Mouse (Mus musculus) forebrain, postnatal 0 days (tissue): ENCODE measurements at regions not wholly inside any gene's neighbourhood (a gene's known extent, or its start where the extent isn't known, plus 50 kb on each side); places are given as distances from the start of the nearest gene placed in this dataset.

Experiments used
- ATAC-seq: fragments of 200-750 bp; cut with Nextera tagmentation; 2 replicates; pipeline ENCODE4 v1.8.0; 2017; ENCODE audit warnings: mild to moderate bottlenecking, moderate library complexity
- DNase-seq: peaks from one replicate; pipeline ENCODE4 v3.0.0-alpha.2; 2015
- H3K27ac ChIP-seq: fragments of 300-500 bp; sonication (generic); 2 replicates; pipeline ENCODE4 v1.5.1; 2014; ENCODE audit warnings: low read depth, mild to moderate bottlenecking, antibody characterized with exemption, low read length, moderate library complexity, mixed read lengths
- H3K27me3 ChIP-seq: fragments of 300-500 bp; sonication (generic); 2 replicates; pipeline ENCODE4 v1.6.1; 2014; ENCODE audit warnings: mild to moderate bottlenecking, low read length, mixed read lengths; ENCODE audit not compliant: insufficient read depth
- H3K36me3 ChIP-seq: fragments of 300-500 bp; sonication (generic); 2 replicates; pipeline ENCODE4 v1.6.1; 2014; ENCODE audit warnings: mild to moderate bottlenecking, moderate library complexity; ENCODE audit not compliant: insufficient read depth
- H3K4me1 ChIP-seq: fragments of 300-500 bp; sonication (generic); 2 replicates; pipeline ENCODE4 v1.6.1; 2014; ENCODE audit warnings: antibody characterized with exemption; ENCODE audit not compliant: insufficient read depth
- H3K4me2 ChIP-seq: fragments of 300-500 bp; sonication (generic); 2 replicates; pipeline ENCODE4 v1.6.1; 2014; ENCODE audit warnings: low read depth, mild to moderate bottlenecking, moderate library complexity
- H3K4me3 ChIP-seq: fragments of 300-500 bp; sonication (generic); 2 replicates; pipeline ENCODE4 v1.5.1; 2014; ENCODE audit warnings: low read depth, low read length, mixed read lengths
- H3K9ac ChIP-seq: fragments of 300-500 bp; sonication (generic); 2 replicates; pipeline ENCODE4 v1.6.1; 2014; ENCODE audit warnings: mild to moderate bottlenecking
- H3K9me3 ChIP-seq: fragments of 300-500 bp; sonication (generic); 2 replicates; pipeline ENCODE4 v1.6.1; 2016; ENCODE audit warnings: low read length
- CTCF ChIP-seq: sonication (generic); IDR thresholded peaks from 2 replicates; pipeline ENCODE4 v1.5.1; 2016; ENCODE audit warnings: antibody characterized with exemption, control low read depth, low read depth
- WGBS: fragments of 180-500 bp; shearing (Covaris S2); extraction: QIAGEN DNeasy Blood & Tissue Kit; methylation state at CpG from one replicate; pipeline ENCODE4 v1.1.7; 2014; 5-methylcytosine and 5-hydroxymethylcytosine counted together

GRCm38 (mm10) chr2:40342579-40342978 lies 1116.3 kb upstream of the Ppp6c start:
- Histone ChIP-seq H3K4me3 (no peak overlapping the region), H3K4me2 (no peak overlapping the region), H3K9me3 (no peaks in the 10 kb centered on the region), H3K9ac (no peak overlapping the region), H3K27me3 (no peaks in the 10 kb centered on the region), H3K36me3 (no peaks in the 10 kb centered on the region), H3K4me1 (no peaks in the 10 kb centered on the region), H3K27ac (no peak overlapping the region)
- 91% methylated on average over 1 of the region's 1 CpGs for WGBS
- no peak; the same call in 1 of the 2 replicates for ATAC-seq
- TF ChIP-seq CTCF, result no peak
- DNase-seq, result no peak

GRCm38 (mm10) chr2:40332294-40332874 lies 1106.1 kb upstream of the Ppp6c start:
- no peak overlapping the region for H3K4me3 ChIP-seq
- no peak overlapping the region for H3K27ac ChIP-seq
- DNase-seq (peak; percentile 9), ATAC-seq (peak; percentile 86)
- H3K36me3 ChIP-seq, result no peaks in the 10 kb centered on the region
- H3K4me2 ChIP-seq, result no peak overlapping the region
- no peak overlapping the region for H3K9ac ChIP-seq
- H3K27me3 ChIP-seq, result no peaks in the 10 kb centered on the region
- H3K4me1 ChIP-seq, result no peaks in the 10 kb centered on the region
- no peak for TF ChIP-seq CTCF
- H3K9me3 ChIP-seq, result no peaks in the 10 kb centered on the region

GRCm38 (mm10) chr2:40321506-40321905 lies 1095.3 kb upstream of the Ppp6c start:
- no peak overlapping the region for H3K4me3 ChIP-seq
- H3K4me2 ChIP-seq, result no peak overlapping the region
- DNase-seq (no peak), ATAC-seq (no peak)
- H3K36me3 ChIP-seq, result no peaks in the 10 kb centered on the region
- no peaks in the 10 kb centered on the region for H3K4me1 ChIP-seq
- WGBS, result 39% methylated on average over 2 of the region's 2 CpGs
- no peak overlapping the region for H3K9ac ChIP-seq
- no peaks in the 10 kb centered on the region for H3K9me3 ChIP-seq
- H3K27me3 ChIP-seq, result no peaks in the 10 kb centered on the region
- no peak overlapping the region for H3K27ac ChIP-seq
- no peak for TF ChIP-seq CTCF

GRCm38 (mm10) chr2:40320710-40321441 lies 1094.6 kb upstream of the Ppp6c start:
- TF ChIP-seq CTCF, result no peak
- H3K27ac ChIP-seq, result no peak overlapping the region
- 83% methylated on average over 3 of the region's 3 CpGs for WGBS
- no peak overlapping the region for H3K4me3 ChIP-seq
- ATAC-seq (no peak), DNase-seq (no peak)
- H3K4me1 ChIP-seq, result no peaks in the 10 kb centered on the region
- H3K27me3 ChIP-seq, result no peaks in the 10 kb centered on the region
- H3K36me3 ChIP-seq, result no peaks in the 10 kb centered on the region
- H3K4me2 ChIP-seq, result no peak overlapping the region
- H3K9me3 ChIP-seq, result no peaks in the 10 kb centered on the region
- H3K9ac ChIP-seq, result no peak overlapping the region
